Mouse (Mus musculus): ENCODE measurements at regions not wholly inside any gene's neighbourhood (a gene's known extent, or its start where the extent isn't known, plus 50 kb on each side); places are given as distances from the start of the nearest gene placed in this dataset.

GRCm38 (mm10) chr14:89573576-89573975 is 1102.4 kb upstream of the Pcdh20 start:
- Histone ChIP-seq H3K4me1 (ENCODE audit: control insufficient read depth, insufficient read depth, low read length) (no peaks in the 10 kb centered on the region), H3K9me3 (ENCODE audit: control insufficient read depth, low read length) (no peaks in the 10 kb centered on the region), H3K9ac (ENCODE audit: low read length) (no peak overlapping the region), H3K4me2 (ENCODE audit: low read depth, severe bottlenecking) (no peak overlapping the region), H3K27me3 (ENCODE audit: control insufficient read depth, insufficient read depth, low read length) (no peaks in the 10 kb centered on the region), H3K27ac (replicated peaks; ENCODE audit: low read depth, low read length) (no peak overlapping the region), H3K4me3 (ENCODE audit: low read depth, low read length) (no peak overlapping the region), H3K36me3 (ENCODE audit: control insufficient read depth, insufficient read depth, low read length) (no peaks in the 10 kb centered on the region)
- 81% methylated on average over 3 of the region's 3 CpGs for WGBS
- DNase-seq (ENCODE audit: low spot score) (no peak), ATAC-seq (ENCODE audit: insufficient number of reproducible peaks, low FRiP score, low TSS enrichment, low read depth) (no peak)

GRCm38 (mm10) chr14:89571703-89572102 is 1100.5 kb upstream of the Pcdh20 start:
- no peak for ATAC-seq (ENCODE audit: insufficient number of reproducible peaks, low FRiP score, low TSS enrichment, low read depth)
- H3K27ac ChIP-seq (replicated peaks; ENCODE audit: low read depth, low read length), result no peak overlapping the region

GRCm38 (mm10) chr14:89559822-89560477 is 1088.8 kb upstream of the Pcdh20 start:
- DNase-seq (ENCODE audit: low spot score) (no peak), ATAC-seq (ENCODE audit: insufficient number of reproducible peaks, low FRiP score, low TSS enrichment, low read depth) (0 out of 2 replicates have a peak, but pooled peaks have one; percentile 50)
- H3K4me2 ChIP-seq (ENCODE audit: low read depth, severe bottlenecking), result no peak overlapping the region

More at GRCm38 (mm10) chr14:89571703-89572102, 1100.5 kb upstream of the Pcdh20 start:
- H3K9ac ChIP-seq (ENCODE audit: low read length), result no peak overlapping the region
- no peak for DNase-seq (ENCODE audit: low spot score)
- no peaks in the 10 kb centered on the region for H3K4me1 ChIP-seq (ENCODE audit: control insufficient read depth, insufficient read depth, low read length)
- no peaks in the 10 kb centered on the region for H3K36me3 ChIP-seq (ENCODE audit: control insufficient read depth, insufficient read depth, low read length)
- H3K9me3 ChIP-seq (ENCODE audit: control insufficient read depth, low read length), result no peaks in the 10 kb centered on the region
- no peak overlapping the region for H3K4me2 ChIP-seq (ENCODE audit: low read depth, severe bottlenecking)
- 34% methylated on average over 1 of the region's 1 CpGs for WGBS
- no peaks in the 10 kb centered on the region for H3K27me3 ChIP-seq (ENCODE audit: control insufficient read depth, insufficient read depth, low read length)
- H3K4me3 ChIP-seq (ENCODE audit: low read depth, low read length), result no peak overlapping the region

GRCm38 (mm10) chr14:89557334-89557733 is 1086.1 kb upstream of the Pcdh20 start:
- Histone ChIP-seq H3K27ac (replicated peaks; ENCODE audit: low read depth, low read length) (no peak overlapping the region), H3K4me2 (ENCODE audit: low read depth, severe bottlenecking) (no peak overlapping the region), H3K9me3 (ENCODE audit: control insufficient read depth, low read length) (no peaks in the 10 kb centered on the region), H3K27me3 (ENCODE audit: control insufficient read depth, insufficient read depth, low read length) (no peaks in the 10 kb centered on the region), H3K4me3 (ENCODE audit: low read depth, low read length) (no peak overlapping the region), H3K9ac (ENCODE audit: low read length) (no peak overlapping the region), H3K36me3 (ENCODE audit: control insufficient read depth, insufficient read depth, low read length) (no peaks in the 10 kb centered on the region), H3K4me1 (ENCODE audit: control insufficient read depth, insufficient read depth, low read length) (no peaks in the 10 kb centered on the region)
- no peak for DNase-seq (ENCODE audit: low spot score)
- no peak for ATAC-seq (ENCODE audit: insufficient number of reproducible peaks, low FRiP score, low TSS enrichment, low read depth)

More at GRCm38 (mm10) chr14:89559822-89560477, 1088.8 kb upstream of the Pcdh20 start:
- no peak overlapping the region for H3K27ac ChIP-seq (replicated peaks; ENCODE audit: low read depth, low read length)
- no peaks in the 10 kb centered on the region for H3K4me1 ChIP-seq (ENCODE audit: control insufficient read depth, insufficient read depth, low read length)
- H3K9me3 ChIP-seq (ENCODE audit: control insufficient read depth, low read length), result no peaks in the 10 kb centered on the region
- no peaks in the 10 kb centered on the region for H3K27me3 ChIP-seq (ENCODE audit: control insufficient read depth, insufficient read depth, low read length)
- WGBS, result 58% methylated on average over 3 of the region's 3 CpGs
- H3K9ac ChIP-seq (ENCODE audit: low read length), result no peak overlapping the region
- H3K4me3 ChIP-seq (ENCODE audit: low read depth, low read length), result no peak overlapping the region
- H3K36me3 ChIP-seq (ENCODE audit: control insufficient read depth, insufficient read depth, low read length), result no peaks in the 10 kb centered on the region

GRCm38 (mm10) chr14:89556245-89556644 is 1085.0 kb upstream of the Pcdh20 start:
- DNase-seq (ENCODE audit: low spot score), result no peak
- 88% methylated on average over 2 of the region's 2 CpGs for WGBS
- Histone ChIP-seq H3K36me3 (ENCODE audit: control insufficient read depth, insufficient read depth, low read length) (no peaks in the 10 kb centered on the region), H3K9me3 (ENCODE audit: control insufficient read depth, low read length) (no peaks in the 10 kb centered on the region), H3K4me3 (ENCODE audit: low read depth, low read length) (no peak overlapping the region), H3K4me2 (ENCODE audit: low read depth, severe bottlenecking) (no peak overlapping the region), H3K9ac (ENCODE audit: low read length) (no peak overlapping the region), H3K27me3 (ENCODE audit: control insufficient read depth, insufficient read depth, low read length) (no peaks in the 10 kb centered on the region), H3K4me1 (ENCODE audit: control insufficient read depth, insufficient read depth, low read length) (no peaks in the 10 kb centered on the region), H3K27ac (replicated peaks; ENCODE audit: low read depth, low read length) (no peak overlapping the region)
- ATAC-seq (ENCODE audit: insufficient number of reproducible peaks, low FRiP score, low TSS enrichment, low read depth), result no peak

GRCm38 (mm10) chr14:89554127-89554526 is 1082.9 kb upstream of the Pcdh20 start:
- Histone ChIP-seq H3K4me1 (ENCODE audit: control insufficient read depth, insufficient read depth, low read length) (no peaks in the 10 kb centered on the region), H3K9me3 (ENCODE audit: control insufficient read depth, low read length) (no peaks in the 10 kb centered on the region), H3K4me2 (ENCODE audit: low read depth, severe bottlenecking) (no peak overlapping the region), H3K4me3 (ENCODE audit: low read depth, low read length) (no peak overlapping the region), H3K9ac (ENCODE audit: low read length) (no peak overlapping the region), H3K27me3 (ENCODE audit: control insufficient read depth, insufficient read depth, low read length) (no peaks in the 10 kb centered on the region), H3K36me3 (ENCODE audit: control insufficient read depth, insufficient read depth, low read length) (no peaks in the 10 kb centered on the region), H3K27ac (replicated peaks; ENCODE audit: low read depth, low read length) (no peak overlapping the region)
- 44% methylated on average over 3 of the region's 3 CpGs for WGBS
- DNase-seq (ENCODE audit: low spot score) (no peak), ATAC-seq (ENCODE audit: insufficient number of reproducible peaks, low FRiP score, low TSS enrichment, low read depth) (no peak)
